Mouse (Mus musculus) CH12.LX (cell line): ENCODE measurements around the gene Mbtps1. TPM values are rescaled to one million over a fixed set of nuclear protein-coding genes. Genes with fewer than 3 reads are reported as not detected.

Source experiments
- DNase-seq: peaks from one replicate; pipeline ENCODE4 v3.0.0-alpha.2; 2013; ENCODE audit errors: extremely low read depth
- H3K27ac ChIP-seq: 2 replicates; pipeline ENCODE4 v1.5.1; 2012; ENCODE audit warnings: low read depth, mild to moderate bottlenecking, control low read depth, moderate library complexity; ENCODE audit not compliant: insufficient read depth
- H3K27me3 ChIP-seq: replicated peaks from 2 replicates; pipeline ENCODE3; 2012; ENCODE audit warnings: inconsistent platforms
- H3K36me3 ChIP-seq, 2 experiments: replicated peaks in 1 of 2; 2 replicates each; pipeline versions ENCODE3 to v1.6.1; 2012; ENCODE audit warnings: inconsistent platforms in 1 of 2, low read length in 1 of 2, mild to moderate bottlenecking in 1 of 2, mixed read lengths in 1 of 2, moderate library complexity in 1 of 2; ENCODE audit not compliant: control insufficient read depth in 1 of 2, insufficient read depth in 1 of 2
- H3K4me1 ChIP-seq, 2 experiments: 2 replicates each; pipeline ENCODE4 v1.6.1; 2012; ENCODE audit warnings: inconsistent platforms in 1 of 2, moderate library complexity in 1 of 2; ENCODE audit not compliant: insufficient read depth in 2 of 2, control insufficient read depth in 1 of 2
- H3K4me2 ChIP-seq: 2 replicates; pipeline ENCODE4 v1.6.1; 2012; ENCODE audit warnings: low read depth, mild to moderate bottlenecking, control low read depth; ENCODE audit not compliant: poor library complexity, insufficient read depth, severe bottlenecking
- H3K4me3 ChIP-seq, 3 experiments: fragments of 150-350 bp in 1 of 3; sonication (generic) in 1 of 3; replicated peaks in 1 of 3; 2 replicates each; pipeline versions ENCODE3 to v1.5.1; 2011 to 2012; ENCODE audit warnings: low read depth in 2 of 3, low read length in 2 of 3, mild to moderate bottlenecking in 2 of 3, moderate library complexity in 2 of 3, control low read depth in 1 of 3, improper control_type of control experiment in 1 of 3, inconsistent platforms in 1 of 3, mixed read lengths in 1 of 3; ENCODE audit not compliant: poor library complexity in 1 of 3
- H3K79me2 ChIP-seq: replicated peaks from 2 replicates; pipeline ENCODE4 v1.6.1; 2012; ENCODE audit warnings: mild to moderate bottlenecking, moderate library complexity; ENCODE audit not compliant: control insufficient read depth, poor library complexity, insufficient read depth, severe bottlenecking; ENCODE audit errors: extremely low read depth
- H3K9ac ChIP-seq: 2 replicates; pipeline ENCODE4 v1.6.1; 2012; ENCODE audit warnings: low read depth, mild to moderate bottlenecking, control low read depth, moderate library complexity; ENCODE audit not compliant: insufficient read depth
- H3K9me3 ChIP-seq: replicated peaks from 2 replicates; pipeline ENCODE3; 2012; ENCODE audit warnings: low read length, inconsistent platforms, mixed read lengths
- BHLHE40 ChIP-seq: IDR thresholded peaks from 2 replicates; pipeline ENCODE4 v1.6.1; 2011; ENCODE audit warnings: mild to moderate bottlenecking, low read depth, low read length, improper control_type of control experiment
- CHD2 ChIP-seq: IDR thresholded peaks from 2 replicates; pipeline ENCODE4 v1.6.1; 2011; ENCODE audit warnings: low read length, improper control_type of control experiment
- E2F4 ChIP-seq: IDR thresholded peaks from 2 replicates; pipeline ENCODE4 v1.6.1; 2011; ENCODE audit warnings: low read depth, low read length, improper control_type of control experiment; ENCODE audit not compliant: insufficient replicate concordance
- ELF1 ChIP-seq: IDR thresholded peaks from 2 replicates; pipeline ENCODE4 v1.6.1; 2014; ENCODE audit warnings: low read depth, mild to moderate bottlenecking, inconsistent platforms, low read length, improper control_type of control experiment
- ETS1 ChIP-seq: conservative IDR thresholded peaks from 2 replicates; pipeline ENCODE4 v1.6.1; 2012; ENCODE audit warnings: low read depth, mild to moderate bottlenecking, inconsistent platforms, low read length, improper control_type of control experiment, moderate library complexity
- GABPA ChIP-seq: IDR thresholded peaks from 2 replicates; pipeline ENCODE4 v1.6.1; 2012; ENCODE audit warnings: low read depth, low read length, improper control_type of control experiment, inconsistent platforms; ENCODE audit not compliant: insufficient replicate concordance
- MAFK ChIP-seq: IDR thresholded peaks from 2 replicates; pipeline ENCODE4 v1.6.1; 2011; ENCODE audit warnings: low read length, improper control_type of control experiment; ENCODE audit not compliant: insufficient replicate concordance
- MXI1 ChIP-seq: IDR thresholded peaks from 2 replicates; pipeline ENCODE4 v1.6.1; 2011; ENCODE audit warnings: mild to moderate bottlenecking, low read depth, low read length, improper control_type of control experiment
- MYC ChIP-seq: IDR thresholded peaks from 2 replicates; pipeline ENCODE4 v1.6.1; 2011; ENCODE audit warnings: low read depth, mild to moderate bottlenecking, improper control_type of control experiment, low read length
- NRF1 ChIP-seq: IDR thresholded peaks from 2 replicates; pipeline ENCODE4 v1.6.1; 2014; ENCODE audit warnings: low read depth, mild to moderate bottlenecking, inconsistent platforms, low read length, improper control_type of control experiment, moderate library complexity
- POLR2AphosphoS2 ChIP-seq: IDR thresholded peaks from 2 replicates; pipeline ENCODE4 v1.6.1; 2011; ENCODE audit warnings: low read depth, low read length, improper control_type of control experiment
- RCOR1 ChIP-seq: conservative IDR thresholded peaks from 2 replicates; pipeline ENCODE4 v1.6.1; 2012; ENCODE audit warnings: low read depth, mild to moderate bottlenecking, inconsistent platforms, low read length, improper control_type of control experiment
- SMC3 ChIP-seq: IDR thresholded peaks from 2 replicates; pipeline ENCODE4 v1.6.1; 2011; ENCODE audit warnings: low read depth, low read length, improper control_type of control experiment
- USF2 ChIP-seq: conservative IDR thresholded peaks from 2 replicates; pipeline ENCODE4 v1.6.1; 2011; ENCODE audit warnings: low read depth, low read length, improper control_type of control experiment
- ZKSCAN1 ChIP-seq: IDR thresholded peaks from 2 replicates; pipeline ENCODE4 v1.6.1; 2012; ENCODE audit warnings: low read depth, inconsistent platforms, low read length, improper control_type of control experiment, borderline replicate concordance
- ZMIZ1 ChIP-seq: IDR thresholded peaks from 2 replicates; pipeline ENCODE4 v1.6.1; 2012; ENCODE audit warnings: low read depth, mild to moderate bottlenecking, inconsistent platforms, low read length, improper control_type of control experiment
- ZNF384 ChIP-seq: IDR thresholded peaks from 2 replicates; pipeline ENCODE4 v1.6.1; 2012; ENCODE audit warnings: low read depth, low read length, improper control_type of control experiment, inconsistent platforms
- dilution Hi-C: fragments of 300-500 bp; cut with MboI; formaldehyde crosslinking; loops from 2 replicates; pipeline ENCODE4 v1.14.3; 2020; ENCODE audit warnings: low sequenced_read_pairs; ENCODE audit not compliant: extremely low pct_unique_long_range_greater_than_20kb, extremely low pct_ligation_motif_present
- in situ Hi-C: fragments of 300-500 bp; cut with MboI; formaldehyde crosslinking; loops from 3 replicates; pipeline ENCODE4 v1.14.3; 2019; ENCODE audit warnings: low sequenced_read_pairs, low pct_ligation_motif_present, low pct_unique_long_range_greater_than_20kb, mixed read lengths
- polyA plus RNA-seq: library from polyadenylated mRNA; unstranded; fragments of >175 nt; gene quantifications from 2 replicates; pipeline ENCODE4 v1.2.1, GENCODE M21; 2012; ENCODE audit warnings: low read depth; ENCODE audit not compliant: insufficient read length
- total RNA-seq, 2 experiments: library from RNA; depleted of rRNA; stranded (reverse); fragments of 300-350 nt in 1 of 2; fragments of >200 nt in 1 of 2; gene quantifications; 2 replicates each; pipeline ENCODE4 v1.2.3; 2012 to 2014

Gene Mbtps1
- total and polyA plus RNA-seq, 3 experiments: 32.6 to 41.1 (median 40.7) TPM

- dilution Hi-C loops: no loop called here
- in situ Hi-C loops: no loop called here
- Histone ChIP-seq H3K79me2 (no peaks in the 10 kb centered on the region), H3K9ac (no peak overlapping the region), H3K4me1 (peaks cover 3 to 22% of the 10 kb centered on the region in 2 experiments; a peak in 3 of 4 replicates), H3K4me2 (no peak overlapping the region)
- no peak for TF ChIP-seq POLR2AphosphoS2
- no peak for TF ChIP-seq MYC
- TF ChIP-seq CHD2: no peak
- TF ChIP-seq ELF1: no peak
- no peak for TF ChIP-seq RCOR1
- TF ChIP-seq MXI1: no peak
- no peak for TF ChIP-seq ZNF384
- TF ChIP-seq USF2: no peak
- no peak for TF ChIP-seq BHLHE40
- TF ChIP-seq GABPA: no peak
- TF ChIP-seq MAFK: no peak
- TF ChIP-seq E2F4: no peak
- no peak for TF ChIP-seq SMC3
- TF ChIP-seq NRF1: no peak
- TF ChIP-seq ETS1: no peak
- no peak for TF ChIP-seq ZMIZ1
- no peak for TF ChIP-seq ZKSCAN1
- TF ChIP-seq, all 38 proteins: peak for 0
- Histone ChIP-seq H3K27ac (no peak overlapping the region), H3K36me3 (peaks cover 10 to 26% of the 10 kb centered on the region in 2 experiments), H3K27me3 (peaks cover 13% of the 10 kb centered on the region), H3K4me3 (no peak overlapping the region), H3K9me3 (no peaks in the 10 kb centered on the region)
- no peak for DNase-seq
Observed at GRCm38 (mm10) chr8:119569881-119570280, 11.3 kb upstream of the Mbtps1 start.

DNA sequence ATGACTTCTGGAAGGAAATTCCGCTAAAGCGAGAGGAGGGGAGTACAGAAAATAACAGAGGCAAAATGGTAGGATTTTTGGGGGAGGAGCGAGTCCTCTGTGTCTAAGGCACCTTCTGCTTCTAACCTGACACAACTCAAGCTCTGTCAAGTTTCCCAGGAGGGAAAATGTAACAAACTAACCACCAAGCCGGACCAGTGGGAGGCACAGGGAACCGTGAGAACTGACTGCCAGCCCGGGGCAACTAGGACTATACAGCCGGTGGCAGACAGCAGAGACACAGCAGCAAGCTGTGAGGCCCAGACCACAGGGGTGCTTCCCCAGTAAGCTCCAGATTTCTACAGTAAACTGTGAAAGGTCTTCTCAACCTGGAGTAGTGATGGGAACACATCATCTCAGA, 10.4 kb upstream of the Mbtps1 start:
- H3K9ac ChIP-seq: no peak overlapping the region
- dilution Hi-C loops: no loop called here
- TF ChIP-seq USF2: no peak
- no peak for TF ChIP-seq RCOR1
- TF ChIP-seq, all 38 proteins: peak for 0
- H3K4me3 ChIP-seq: no peak overlapping the region
- peaks cover 3 to 19% of the 10 kb centered on the region in 2 experiments; a peak in 3 of 4 replicates for H3K4me1 ChIP-seq
- no peak overlapping the region for H3K4me2 ChIP-seq
- peaks cover 7% of the 10 kb centered on the region for H3K27me3 ChIP-seq
- in situ Hi-C loops: no loop called here
- H3K79me2 ChIP-seq: no peaks in the 10 kb centered on the region
- no peak overlapping the region for H3K27ac ChIP-seq
- peaks cover 17 to 34% of the 10 kb centered on the region in 2 experiments for H3K36me3 ChIP-seq
- no peaks in the 10 kb centered on the region for H3K9me3 ChIP-seq
- no peak for DNase-seq
